Mouse (Mus musculus) common myeloid progenitor, adult 5-6 weeks (primary cell): ENCODE measurements around the gene Aig1. TPM values are rescaled to one million over a fixed set of nuclear protein-coding genes. Genes with fewer than 3 reads are reported as not detected.

Source experiments
- ATAC-seq: replicated peaks from 2 replicates; pipeline ENCODE4 v1.8.0; 2016; ENCODE audit warnings: low read depth, mild to moderate bottlenecking, moderate TSS enrichment, inconsistent platforms; ENCODE audit not compliant: poor library complexity, severe bottlenecking
- total RNA-seq: library from RNA; stranded (forward); fragments of 200-1000, 187-1606 nt; gene quantifications from 2 replicates; pipeline ENCODE4 v1.2.3, GENCODE M21; 2017

Aig1 gene
- total RNA-seq, 1 experiment from 2014 or later, result 20.9 TPM

- ATAC-seq, result no peak
Observed at GRCm38 (mm10) chr10:13667166-13667696, 201.5 kb downstream of the Aig1 start.

GRCm38 (mm10) chr10:13663476-13663875 lies 205.3 kb downstream of the Aig1 start:
- no peak for ATAC-seq

GRCm38 (mm10) chr10:13659778-13660177 lies 209.0 kb downstream of the Aig1 start:
- ATAC-seq, result no peak

DNA sequence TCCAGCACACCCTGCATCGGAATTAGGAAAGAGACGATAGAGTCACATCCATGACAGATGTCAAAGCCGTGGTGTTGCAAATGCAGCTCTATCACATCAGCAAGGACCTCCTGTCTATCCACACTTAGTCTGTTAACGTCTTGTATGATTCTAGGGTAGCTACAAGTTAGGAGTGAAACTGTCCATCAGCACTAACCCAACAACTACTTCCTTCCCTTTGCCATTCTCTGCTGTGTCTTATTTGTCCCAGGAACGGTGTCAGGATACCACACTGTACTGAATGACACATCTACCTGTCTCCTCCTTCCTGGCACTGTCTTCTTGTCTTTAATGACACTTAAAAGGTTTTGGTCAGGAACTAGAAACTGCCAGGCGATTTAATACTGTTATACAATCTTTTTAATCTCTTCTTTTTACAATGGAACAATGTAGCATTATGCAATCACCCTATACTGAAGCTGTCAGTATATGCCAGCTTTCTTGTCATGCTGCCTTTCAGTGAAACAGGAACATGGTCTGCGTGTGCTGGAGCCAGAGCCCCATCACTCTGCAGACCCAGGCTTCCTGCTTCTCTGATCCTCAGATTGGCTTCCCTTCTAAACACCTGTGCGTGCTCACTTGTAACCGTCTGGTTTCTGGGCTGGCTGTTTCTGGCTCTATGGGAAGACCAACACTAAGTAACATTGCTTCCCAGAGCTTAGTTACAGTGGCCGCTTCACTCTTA lies 214.9 kb downstream of the Aig1 start:
- ATAC-seq, result peak; percentile 88

DNA sequence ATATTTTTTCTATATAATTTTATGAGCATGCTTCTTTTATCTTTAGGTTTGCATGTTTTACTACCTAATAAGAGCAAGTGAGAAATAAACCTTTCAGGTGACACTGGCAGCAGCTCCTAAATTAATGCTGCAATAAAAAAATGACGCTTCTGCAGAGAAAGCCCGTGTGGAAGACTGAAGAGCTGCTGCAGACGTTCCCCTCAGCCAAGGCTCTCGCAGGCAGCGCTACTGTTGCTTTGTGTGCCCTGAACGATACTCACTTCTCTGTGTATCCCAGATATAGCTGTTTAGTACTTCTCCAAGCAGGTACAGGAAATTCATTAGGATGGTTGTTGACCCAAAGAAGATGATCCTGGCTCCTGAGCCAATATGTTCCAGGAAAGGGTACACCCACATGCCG lies 215.5 kb downstream of the Aig1 start:
- no peak for ATAC-seq

GRCm38 (mm10) chr10:13652061-13652460 lies 216.7 kb downstream of the Aig1 start:
- ATAC-seq, result no peak

DNA sequence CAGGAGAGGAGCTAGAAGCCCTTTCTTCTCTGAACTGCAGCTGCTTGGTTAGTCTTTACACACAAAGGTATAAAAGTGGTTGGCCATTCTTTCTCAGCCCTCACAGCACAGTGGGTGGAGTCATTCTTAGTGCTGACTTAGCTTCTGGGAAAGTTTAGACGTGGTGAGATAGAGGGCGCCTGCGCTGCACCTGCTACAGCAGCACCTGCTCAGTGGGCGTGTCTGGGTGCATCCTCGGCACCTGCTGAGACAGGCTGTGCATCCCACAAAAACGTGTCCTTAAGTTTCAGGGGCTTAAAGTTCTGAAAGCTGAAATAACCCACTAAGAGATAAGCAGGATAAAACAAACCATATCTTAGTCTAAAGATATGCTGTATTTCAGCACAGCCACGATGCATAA lies 227.0 kb downstream of the Aig1 start:
- ATAC-seq, result no peak

GRCm38 (mm10) chr10:13631796-13632195 lies 237.0 kb downstream of the Aig1 start:
- no peak for ATAC-seq

- no peak for ATAC-seq
Observed at GRCm38 (mm10) chr10:13623735-13624134, 245.0 kb downstream of the Aig1 start.

DNA sequence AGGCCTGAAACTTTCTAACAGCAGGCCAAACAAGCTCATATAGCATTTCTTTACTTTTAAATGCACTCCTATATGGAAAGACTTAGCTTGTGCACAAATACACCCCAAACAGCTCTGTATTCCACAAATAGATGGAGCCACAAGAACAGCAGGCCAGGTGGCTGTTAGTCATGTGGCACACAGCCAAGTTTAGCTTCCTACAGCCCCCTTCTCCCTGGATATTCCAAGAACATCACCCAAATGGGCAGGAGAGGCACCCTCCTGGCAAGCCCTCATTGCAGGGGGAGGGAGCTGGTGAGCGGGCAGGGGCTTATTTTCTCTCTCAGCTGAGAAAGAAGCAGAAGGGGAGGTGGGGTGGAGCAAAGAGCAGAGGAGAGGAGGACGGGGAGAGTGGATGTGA lies 267.9 kb downstream of the Aig1 start:
- ATAC-seq, result no peak

GRCm38 (mm10) chr10:13597491-13597890 lies 271.3 kb downstream of the Aig1 start:
- ATAC-seq, result no peak

Other genes with a start within 250 kb of the Aig1 start
- 1.5 and 1.8 TPM in 2 replicates for gene Hivep2, start 97.1 kb upstream of the Aig1 start, total RNA-seq